Mouse (Mus musculus): ENCODE results near the gene Tgfb2. TPM values are rescaled to one million over a fixed set of nuclear protein-coding genes. Genes with fewer than 3 reads are reported as not detected.

Tgfb2 gene
- polyA plus RNA-seq, 1 experiment from 2014 or later, result 15.6 TPM

DNA sequence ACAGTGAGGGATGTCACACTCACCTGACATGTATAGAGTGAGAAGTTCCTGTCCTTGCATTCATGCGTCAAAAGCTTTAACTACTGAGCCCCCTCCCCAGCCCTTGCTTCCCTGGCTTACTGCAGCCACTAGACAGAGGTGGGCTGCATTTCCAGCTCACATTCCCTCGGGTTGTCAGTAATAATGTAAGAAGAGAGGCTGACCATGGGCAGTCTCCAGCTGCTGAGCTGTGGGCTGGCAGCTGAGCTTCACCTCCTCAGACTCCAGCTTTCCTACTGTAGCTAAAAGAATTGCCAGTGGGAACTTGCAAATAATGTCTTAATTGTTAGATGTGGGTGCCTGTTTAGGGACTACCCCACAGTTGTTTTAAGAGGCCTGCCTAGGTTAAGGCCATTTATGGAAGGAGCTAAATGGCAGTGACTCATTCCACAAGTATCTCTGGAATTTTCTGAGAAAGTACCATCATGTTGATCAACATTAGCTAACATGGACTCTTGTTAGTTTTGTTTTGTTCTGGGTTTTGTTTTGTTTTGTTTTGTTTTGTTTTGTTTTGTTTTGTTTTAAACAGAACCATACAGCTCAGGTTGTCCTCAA lies 120.1 kb downstream of the Tgfb2 start:
- H3K4me1 ChIP-seq, result no peaks in the 10 kb centered on the region
- no peak overlapping the region for H3K4me2 ChIP-seq
- 70% methylated on average over 2 of the region's 2 CpGs for WGBS
- no peaks in the 10 kb centered on the region for H3K9me3 ChIP-seq
- H3K36me3 ChIP-seq (replicated peaks), result no peaks in the 10 kb centered on the region
- ATAC-seq (replicated peaks), result no peak
- no peak overlapping the region for H3K9ac ChIP-seq
- H3K27ac ChIP-seq, result no peak overlapping the region
- no peaks in the 10 kb centered on the region for H3K27me3 ChIP-seq (replicated peaks)
- no peak overlapping the region for H3K4me3 ChIP-seq

DNA sequence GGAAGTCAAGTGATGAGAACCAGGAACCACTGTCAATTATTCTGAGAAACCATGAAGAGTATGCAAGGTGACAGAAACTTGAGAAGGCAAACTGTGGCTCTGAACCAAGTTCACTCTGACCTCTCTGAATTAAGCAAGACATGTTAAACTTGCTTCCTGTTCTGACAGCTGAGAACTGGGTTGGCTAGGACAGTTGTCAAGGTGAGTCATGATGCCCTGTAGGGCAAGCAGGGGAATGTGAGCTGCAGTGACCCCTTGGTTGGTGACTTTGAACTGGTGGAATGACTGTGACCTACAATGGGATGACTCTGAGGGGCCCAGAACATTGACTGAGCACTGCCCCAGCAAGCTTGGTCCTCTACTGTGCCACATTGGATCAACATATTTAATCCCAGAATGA lies 121.9 kb downstream of the Tgfb2 start:
- ATAC-seq (replicated peaks), result no peak
- H3K4me1 ChIP-seq, result no peaks in the 10 kb centered on the region
- H3K9me3 ChIP-seq, result no peaks in the 10 kb centered on the region
- no peaks in the 10 kb centered on the region for H3K27me3 ChIP-seq (replicated peaks)
- no peak overlapping the region for H3K4me3 ChIP-seq
- no peak overlapping the region for H3K9ac ChIP-seq
- no peaks in the 10 kb centered on the region for H3K36me3 ChIP-seq (replicated peaks)
- no peak overlapping the region for H3K4me2 ChIP-seq
- H3K27ac ChIP-seq, result no peak overlapping the region

DNA sequence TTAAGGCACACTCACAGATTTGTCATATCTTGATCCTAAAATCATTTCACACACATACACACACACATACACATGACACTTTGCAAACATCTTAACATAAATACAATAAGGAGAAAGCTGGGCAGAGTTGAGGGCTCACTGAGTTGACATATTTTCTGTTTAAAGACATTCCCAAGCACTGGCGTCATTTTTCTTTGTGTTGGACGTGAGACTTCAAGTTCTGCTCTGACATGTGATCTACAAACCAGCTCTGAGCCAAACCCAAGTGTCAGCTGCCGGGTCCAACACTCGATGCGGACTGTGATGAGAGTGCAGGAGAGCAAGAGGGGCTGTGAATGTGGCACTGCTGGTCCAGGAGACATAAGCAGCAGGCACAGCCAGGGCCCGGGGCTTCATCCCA lies 123.7 kb downstream of the Tgfb2 start:
- Histone ChIP-seq H3K4me1 (no peaks in the 10 kb centered on the region), H3K27ac (no peak overlapping the region), H3K9ac (no peak overlapping the region), H3K9me3 (no peaks in the 10 kb centered on the region), H3K4me2 (no peak overlapping the region), H3K27me3 (replicated peaks) (no peaks in the 10 kb centered on the region), H3K36me3 (replicated peaks) (no peaks in the 10 kb centered on the region), H3K4me3 (no peak overlapping the region)
- ATAC-seq (replicated peaks), result no peak
- whole genome bisulfite sequencing, result 88% methylated on average over 6 of the region's 6 CpGs

DNA sequence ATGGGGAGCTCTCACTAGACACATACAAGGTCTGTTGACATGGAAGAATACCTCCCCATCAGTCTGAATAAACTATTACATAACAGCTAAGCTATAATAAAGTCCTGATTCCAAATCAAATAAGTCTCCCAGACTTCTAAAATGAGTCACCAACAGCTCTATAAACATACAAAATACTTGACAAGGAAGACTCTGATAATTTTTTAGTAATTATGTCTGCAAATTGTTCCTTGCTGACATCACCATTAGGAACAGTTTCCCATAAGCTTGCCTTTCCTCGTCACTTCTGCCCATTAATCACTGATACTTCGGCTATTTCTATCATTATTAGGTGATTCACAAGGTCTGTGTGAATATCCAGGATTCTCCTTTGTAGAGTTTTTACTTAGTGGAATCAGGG lies 124.1 kb downstream of the Tgfb2 start:
- no peaks in the 10 kb centered on the region for H3K9me3 ChIP-seq
- no peaks in the 10 kb centered on the region for H3K4me1 ChIP-seq
- no peak for ATAC-seq (replicated peaks)
- WGBS, result 85% methylated on average over 2 of the region's 2 CpGs
- no peaks in the 10 kb centered on the region for H3K27me3 ChIP-seq (replicated peaks)
- H3K4me2 ChIP-seq, result no peak overlapping the region
- no peak overlapping the region for H3K9ac ChIP-seq
- H3K4me3 ChIP-seq, result no peak overlapping the region
- H3K27ac ChIP-seq, result no peak overlapping the region
- H3K36me3 ChIP-seq (replicated peaks), result no peaks in the 10 kb centered on the region

DNA sequence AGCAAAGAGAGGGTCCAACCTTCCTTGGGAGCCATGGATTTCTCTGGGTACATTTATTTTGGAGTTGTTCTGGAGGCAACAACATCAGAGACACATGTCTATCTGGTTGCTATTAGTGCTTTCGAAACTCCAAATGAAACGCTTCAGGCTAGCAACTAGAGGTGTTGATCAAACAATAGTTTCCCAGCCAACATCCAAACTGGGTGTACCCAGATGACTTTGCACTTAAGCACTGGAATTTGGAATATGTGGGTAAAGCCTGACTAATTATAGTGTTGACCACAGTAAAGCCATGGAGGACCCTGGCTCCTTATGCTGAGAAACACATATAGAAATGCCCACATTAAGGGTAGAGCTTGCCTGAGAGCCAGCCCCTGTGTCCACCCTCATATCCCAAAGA lies 124.7 kb downstream of the Tgfb2 start:
- no peak overlapping the region for H3K4me3 ChIP-seq
- no peaks in the 10 kb centered on the region for H3K27me3 ChIP-seq (replicated peaks)

DNA sequence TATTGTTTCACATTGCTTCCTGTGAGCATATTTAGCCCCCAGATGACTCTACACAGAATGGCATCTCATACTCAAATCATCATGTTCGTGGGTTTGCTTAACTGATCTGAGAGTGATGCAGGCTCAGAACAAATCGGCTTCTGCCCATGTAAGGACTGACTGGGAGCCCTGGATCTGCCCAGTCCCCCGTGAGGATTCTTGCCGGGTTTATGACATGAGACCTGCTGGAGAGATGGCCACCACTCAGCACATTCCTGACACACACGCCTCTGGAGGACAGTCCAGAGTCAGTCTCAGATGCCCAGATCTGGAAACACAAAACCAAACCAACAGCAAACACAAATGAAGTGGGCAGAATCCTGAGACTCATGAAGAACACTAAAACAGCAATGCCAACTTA lies 128.5 kb downstream of the Tgfb2 start:
- no peak overlapping the region for H3K27ac ChIP-seq
- H3K4me2 ChIP-seq, result no peak overlapping the region
- no peaks in the 10 kb centered on the region for H3K27me3 ChIP-seq (replicated peaks)
- H3K36me3 ChIP-seq (replicated peaks), result no peaks in the 10 kb centered on the region
- no peak for ATAC-seq (replicated peaks)
- WGBS, result 80% methylated on average over 5 of the region's 5 CpGs
- H3K4me1 ChIP-seq, result no peaks in the 10 kb centered on the region
- H3K9me3 ChIP-seq, result no peaks in the 10 kb centered on the region
- H3K9ac ChIP-seq, result no peak overlapping the region
- H3K4me3 ChIP-seq, result no peak overlapping the region

More for the DNA sequence above, 124.7 kb downstream of the Tgfb2 start:
- no peak overlapping the region for H3K9ac ChIP-seq
- WGBS, result 86% methylated on average over 2 of the region's 2 CpGs
- no peak for ATAC-seq (replicated peaks)
- H3K4me2 ChIP-seq, result no peak overlapping the region
- H3K9me3 ChIP-seq, result no peaks in the 10 kb centered on the region
- H3K27ac ChIP-seq, result no peak overlapping the region
- H3K36me3 ChIP-seq (replicated peaks), result no peaks in the 10 kb centered on the region
- no peaks in the 10 kb centered on the region for H3K4me1 ChIP-seq

DNA sequence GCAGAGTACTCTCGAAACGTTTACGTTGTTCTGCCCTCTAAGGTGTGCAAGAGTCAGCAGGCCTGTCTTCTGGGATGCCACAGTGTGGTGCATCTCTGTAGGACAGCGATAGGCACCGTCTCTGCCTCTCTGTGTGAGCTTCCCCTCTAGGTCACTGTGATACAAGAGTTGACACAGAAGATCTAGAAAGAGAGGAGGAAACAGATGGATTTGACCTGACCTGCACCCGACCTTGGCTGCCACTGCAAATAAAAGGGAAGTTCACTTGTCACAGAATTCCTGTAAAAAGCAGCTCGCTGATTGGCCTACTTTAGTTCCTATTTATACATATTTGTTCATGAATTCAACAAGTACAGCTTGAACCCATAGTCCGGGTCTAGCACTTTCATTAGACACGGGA lies 130.2 kb downstream of the Tgfb2 start:
- ATAC-seq (replicated peaks), result no peak
- Histone ChIP-seq H3K9me3 (no peaks in the 10 kb centered on the region), H3K27me3 (replicated peaks) (no peaks in the 10 kb centered on the region), H3K36me3 (replicated peaks) (no peaks in the 10 kb centered on the region), H3K4me1 (no peaks in the 10 kb centered on the region), H3K9ac (no peak overlapping the region), H3K4me3 (no peak overlapping the region), H3K27ac (no peak overlapping the region), H3K4me2 (no peak overlapping the region)
- WGBS, result 85% methylated on average over 9 of the region's 9 CpGs

DNA sequence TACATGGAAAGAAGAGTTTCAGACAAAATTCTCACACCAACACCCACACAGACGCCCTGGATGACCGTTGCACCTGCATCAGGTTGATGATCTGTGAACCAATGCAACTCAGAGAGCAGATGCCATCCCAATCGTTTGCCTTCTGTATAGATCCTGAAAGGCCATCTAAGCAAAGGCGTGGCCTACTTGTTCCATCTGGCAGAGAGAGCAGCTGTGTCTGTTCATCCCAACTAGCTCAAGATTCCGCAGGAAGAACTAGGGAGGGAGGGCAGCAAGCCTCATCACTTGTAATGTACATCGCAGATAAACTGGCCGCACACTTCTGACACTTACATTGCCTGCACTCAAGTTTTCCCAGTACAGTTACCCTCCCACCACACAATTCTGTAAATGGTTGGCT lies 130.7 kb downstream of the Tgfb2 start:
- Histone ChIP-seq H3K36me3 (replicated peaks) (no peaks in the 10 kb centered on the region), H3K4me3 (no peak overlapping the region), H3K4me2 (no peak overlapping the region), H3K9ac (no peak overlapping the region), H3K4me1 (no peaks in the 10 kb centered on the region), H3K27ac (no peak overlapping the region), H3K9me3 (no peaks in the 10 kb centered on the region), H3K27me3 (replicated peaks) (no peaks in the 10 kb centered on the region)
- WGBS, result 95% methylated on average over 7 of the region's 7 CpGs
- ATAC-seq (replicated peaks), result no peak

Other genes with a start within 250 kb of the Tgfb2 start
- gene Rrp15, start 43.4 kb upstream of the Tgfb2 start, polyA plus RNA-seq (2015; fragmentation: Nextera tagmentation; extraction: Ambion mirVana), result 28.8 and 29.2 TPM in 2 replicates